Mouse (Mus musculus) spleen, postnatal 4 days (tissue): ENCODE data around the gene Spi1.

ENCODE experiments used
- DNase-seq, 2 experiments: peaks; one replicate each; pipeline ENCODE4 v3.0.0; 2022; ENCODE audit warnings: low spot score in 2 of 2

The Spi1 gene

GRCm38 (mm10) chr2:91068162-91068871, 13.9 kb upstream of the Spi1 start:
- DNase-seq: peak in 1 of 2 experiments; percentile 58

- DNase-seq: peak in 1 of 2 experiments; percentile 58
Observed at GRCm38 (mm10) chr2:91068872-91069165, 13.4 kb upstream of the Spi1 start.

GRCm38 (mm10) chr2:91069306-91070000, 12.7 kb upstream of the Spi1 start:
- peak in 1 of 2 experiments; percentile 60 for DNase-seq

GRCm38 (mm10) chr2:91070076-91070800, 12.0 kb upstream of the Spi1 start, which contains the start of gene Slc39a13:
TSS of gene Slc39a13 (minus strand) at chr2:91070417.
- peak; percentile 94 to 99 for DNase-seq

- DNase-seq: peak in 1 of 2 experiments; percentile 62
Observed at GRCm38 (mm10) chr2:91071059-91071458, 11.1 kb upstream of the Spi1 start.

GRCm38 (mm10) chr2:91072092-91072491, 10.1 kb upstream of the Spi1 start:
- DNase-seq: no peak

- DNase-seq: no peak
Observed at GRCm38 (mm10) chr2:91077957-91078313, 4.3 kb upstream of the Spi1 start.

GRCm38 (mm10) chr2:91078314-91079025, 3.7 kb upstream of the Spi1 start:
- peak in 1 of 2 experiments; percentile 72 for DNase-seq

GRCm38 (mm10) chr2:91079026-91079384, 3.2 kb upstream of the Spi1 start:
- DNase-seq: no peak

- DNase-seq: peak in 1 of 2 experiments; percentile 66
Observed at GRCm38 (mm10) chr2:91080784-91081513, 1.2 kb upstream of the Spi1 start.

GRCm38 (mm10) chr2:91082844-91083243, 654 bp downstream of the Spi1 start:
- DNase-seq: peak; percentile 77 to 84

GRCm38 (mm10) chr2:91083366-91083940, 1.3 kb downstream of the Spi1 start:
- DNase-seq: no peak

- no peak for DNase-seq
Observed at GRCm38 (mm10) chr2:91084179-91084820, 2.1 kb downstream of the Spi1 start.

- DNase-seq: no peak
Observed at GRCm38 (mm10) chr2:91085494-91086391, 3.6 kb downstream of the Spi1 start.

- no peak for DNase-seq
Observed at GRCm38 (mm10) chr2:91086392-91087237, 4.4 kb downstream of the Spi1 start.

GRCm38 (mm10) chr2:91087453-91087852, 5.3 kb downstream of the Spi1 start:
- DNase-seq: no peak

- no peak for DNase-seq
Observed at GRCm38 (mm10) chr2:91088987-91089386, 6.8 kb downstream of the Spi1 start.

GRCm38 (mm10) chr2:91090208-91090607, 8.0 kb downstream of the Spi1 start:
- DNase-seq: no peak

GRCm38 (mm10) chr2:91090827-91091226, 8.6 kb downstream of the Spi1 start:
- DNase-seq: no peak
